Mouse (Mus musculus) gastrocnemius, postnatal 25 days (tissue): ENCODE results near the gene Gys1. TPM values are rescaled to one million over a fixed set of nuclear protein-coding genes. Genes with fewer than 3 reads are reported as not detected.
"Not testable (repeated sequence)": the region's sequence is repeated elsewhere in the genome, so short reads cannot be mapped to it uniquely, and the experiment has no call there.

Experiments used
- DNase-seq: peaks from one replicate; pipeline ENCODE4 v3.0.0; 2022
- microRNA-seq, 2 experiments: library from miRNA; unstranded; fragments of <30 nt; microRNA quantifications; one replicate each; pipeline ENCODE4 v1.2.0; 2021; ENCODE audit warnings: borderline replicate concordance in 2 of 2
- total RNA-seq, 2 experiments: library from RNA; stranded (reverse); gene quantifications; 1 replicate in 1 of 2; 2 replicates in 1 of 2; pipeline ENCODE4 v1.2.3; 2021

The Gys1 gene
- total RNA-seq, 2 experiments from 2014 or later: 243 to 327 TPM

DNA sequence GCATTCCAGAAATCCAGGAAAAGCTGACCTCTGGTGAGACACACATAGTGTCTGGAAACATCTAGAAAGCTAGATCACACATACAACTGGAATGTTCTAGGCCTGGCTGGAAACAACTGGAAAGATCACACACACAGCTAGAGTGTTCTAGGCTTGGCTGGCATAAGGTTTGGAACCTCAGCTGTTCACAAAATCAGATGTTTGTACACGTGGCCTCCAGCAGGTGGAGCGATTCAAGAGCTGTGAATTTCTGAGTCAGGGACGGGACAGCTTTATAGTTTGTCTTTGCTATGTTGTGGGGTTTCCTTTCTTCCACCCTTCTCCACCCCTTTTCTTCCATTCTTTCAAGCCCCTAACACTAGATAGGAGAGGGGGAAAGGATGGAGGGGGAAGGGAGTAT lies 42.4 kb downstream of the Gys1 start:
- DNase-seq: no peak

DNA sequence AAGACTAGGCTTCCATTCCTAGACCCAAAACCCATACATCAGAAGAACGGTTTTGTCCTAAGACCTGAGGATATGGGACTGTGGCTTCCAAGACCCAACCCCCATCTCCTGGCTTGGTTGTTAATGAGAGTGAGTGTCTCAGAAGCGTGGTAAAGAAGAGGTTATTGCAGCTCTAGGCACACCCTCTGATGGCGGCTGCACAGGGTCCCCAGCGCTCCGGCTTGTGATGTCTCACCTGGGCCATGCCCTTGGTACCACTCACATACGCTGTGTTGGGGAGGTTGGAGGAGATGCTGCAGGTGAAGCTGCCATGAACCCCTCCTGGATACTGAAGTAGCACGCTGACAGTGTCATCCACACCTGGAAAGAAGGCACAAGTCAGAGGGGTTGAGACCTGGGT lies 44.1 kb downstream of the Gys1 start:
- DNase-seq: no peak

DNA sequence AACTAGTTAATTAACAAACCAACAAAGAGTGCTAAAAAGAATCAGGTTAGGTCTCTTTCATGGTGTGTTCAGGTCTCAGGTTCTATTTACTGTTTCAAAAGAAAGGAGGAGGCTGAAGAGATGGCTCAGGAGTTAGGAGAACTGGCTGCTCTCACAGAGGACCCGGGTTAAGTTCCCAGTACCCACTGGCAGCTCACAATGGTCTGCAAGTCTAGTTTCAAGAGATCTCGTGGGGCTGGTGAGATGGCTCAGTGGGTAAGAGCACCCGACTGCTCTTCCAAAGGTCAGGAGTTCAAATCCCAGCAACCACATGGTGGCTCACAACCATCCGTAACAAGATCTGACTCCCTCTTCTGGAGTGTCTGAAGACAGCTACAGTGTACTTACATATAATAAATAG lies 45.7 kb downstream of the Gys1 start:
- not testable (repeated sequence) for DNase-seq

DNA sequence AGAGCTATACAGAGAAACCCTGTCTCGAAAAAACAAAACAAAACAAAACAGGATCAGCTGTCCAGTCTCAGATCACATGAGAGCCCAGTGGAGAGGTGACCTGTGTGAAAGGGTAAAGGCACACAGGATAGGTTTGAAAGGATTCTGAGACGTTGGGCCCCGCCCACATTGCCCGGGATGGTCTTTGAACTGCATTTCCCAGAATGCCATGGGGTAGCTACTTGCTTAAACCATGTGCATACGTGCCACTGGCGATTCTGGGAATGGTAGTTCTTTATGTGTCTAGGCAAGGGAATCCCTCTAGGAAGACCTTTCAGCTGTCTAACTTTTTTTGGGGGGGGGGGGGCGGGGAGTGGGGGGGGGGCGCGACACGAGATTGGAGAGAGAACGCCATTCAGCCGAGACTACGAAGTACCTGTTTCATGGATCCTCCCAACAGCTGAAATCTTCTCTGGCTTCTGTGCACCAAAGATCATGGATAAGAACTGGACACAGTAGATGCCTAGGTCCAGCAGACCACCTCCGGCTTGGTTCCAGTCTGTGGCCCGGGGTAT lies 46.8 kb downstream of the Gys1 start, which contains the start of gene Tulp2:
TSS of gene Tulp2 (plus strand) at position 504 of the 554 bp plus-strand sequence.
- DNase-seq: peak; percentile 46

DNA sequence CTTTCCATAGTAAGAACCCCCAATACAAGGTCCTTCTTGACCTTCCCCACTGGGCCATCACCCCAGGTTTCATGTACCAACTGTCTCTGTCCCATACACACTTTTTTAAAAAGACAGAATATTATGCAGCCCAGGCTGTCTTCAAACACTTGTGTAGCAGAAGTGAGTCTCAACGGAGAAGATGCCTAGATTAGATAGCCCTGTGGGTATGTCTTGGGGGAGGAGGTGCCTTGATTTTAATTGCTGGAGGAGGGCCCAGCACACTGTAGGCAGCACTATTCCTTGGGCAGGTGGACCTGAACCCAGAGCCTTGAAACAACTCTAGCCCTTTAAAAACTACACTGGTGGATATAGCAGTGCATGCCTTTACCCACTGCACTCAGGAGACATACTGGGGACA lies 47.5 kb downstream of the Gys1 start:
- no peak for DNase-seq

DNA sequence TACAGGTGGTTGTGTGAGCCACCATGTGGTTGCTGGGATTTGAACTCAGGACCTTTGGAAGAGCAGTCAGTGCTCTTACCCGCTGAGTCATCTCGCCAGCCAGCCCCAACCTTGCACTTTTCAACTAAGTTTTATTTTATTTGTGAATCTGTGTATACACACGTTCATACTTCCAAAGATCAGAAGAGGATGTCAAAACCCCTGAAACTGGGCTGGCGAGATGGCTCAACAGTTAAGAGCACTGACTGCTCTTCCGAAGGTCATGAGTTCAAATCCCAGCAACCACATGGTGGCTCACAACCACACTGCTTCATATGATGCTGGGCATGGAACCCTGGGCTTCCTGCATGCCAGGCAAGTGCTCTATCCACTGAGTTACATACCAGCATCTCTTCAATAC lies 50.3 kb downstream of the Gys1 start:
- not testable (repeated sequence) for DNase-seq

DNA sequence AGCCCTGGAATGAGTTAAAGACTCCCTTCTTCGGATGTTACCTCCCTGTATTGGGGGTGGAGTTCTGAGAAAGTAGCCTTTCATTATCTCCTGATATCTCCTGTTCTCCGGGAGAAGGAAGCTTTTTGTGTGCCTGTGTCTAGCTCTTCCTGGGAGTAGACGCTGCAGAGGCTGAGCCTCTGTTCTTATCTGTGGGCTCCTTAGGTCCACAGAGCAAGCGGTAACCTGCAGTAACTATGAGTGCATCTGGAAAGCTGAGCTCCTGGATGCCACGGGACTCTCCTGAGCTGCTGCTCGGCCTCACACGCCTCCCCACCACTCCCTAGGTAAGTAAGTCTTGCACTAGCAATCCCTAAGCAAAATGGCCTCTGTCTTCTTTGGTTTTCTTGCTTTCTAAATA lies 51.5 kb downstream of the Gys1 start:
- DNase-seq: no peak

DNA sequence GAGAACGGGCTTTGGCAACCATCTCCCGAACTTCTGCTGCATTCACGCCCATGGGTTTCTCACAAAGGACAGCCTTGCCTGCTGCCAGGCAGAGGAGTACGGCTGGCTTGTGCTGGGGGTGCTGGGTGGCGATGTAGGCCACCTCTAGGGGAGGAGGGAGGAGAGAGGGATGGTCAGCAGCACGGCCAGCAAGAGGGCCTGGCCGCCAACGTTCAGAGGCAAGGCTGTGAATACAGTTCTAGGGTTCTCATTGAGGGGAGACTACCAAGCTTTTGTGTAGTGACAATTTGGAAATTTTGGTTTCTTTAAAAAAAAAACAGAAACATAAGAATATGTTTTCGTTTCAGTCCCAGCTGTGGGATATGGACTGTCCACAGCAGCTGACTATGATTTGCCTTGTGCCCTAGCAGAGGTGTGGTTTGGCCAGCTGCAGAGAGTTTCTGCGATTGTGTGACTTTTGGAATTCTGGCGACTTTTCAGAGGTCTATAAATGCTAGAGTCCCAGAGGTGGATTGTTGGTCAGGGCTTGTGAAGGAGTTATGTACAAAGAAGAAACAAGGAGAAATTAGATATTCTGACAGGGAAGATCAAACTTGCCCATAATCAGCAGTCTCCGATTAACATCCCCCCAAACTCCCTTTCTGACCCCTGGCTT lies 52.2 kb downstream of the Gys1 start, which contains the start of gene Gm45808:
TSS of gene Gm45808 (minus strand) at position 51 of the 655 bp plus-strand sequence.
- no peak for DNase-seq

DNA sequence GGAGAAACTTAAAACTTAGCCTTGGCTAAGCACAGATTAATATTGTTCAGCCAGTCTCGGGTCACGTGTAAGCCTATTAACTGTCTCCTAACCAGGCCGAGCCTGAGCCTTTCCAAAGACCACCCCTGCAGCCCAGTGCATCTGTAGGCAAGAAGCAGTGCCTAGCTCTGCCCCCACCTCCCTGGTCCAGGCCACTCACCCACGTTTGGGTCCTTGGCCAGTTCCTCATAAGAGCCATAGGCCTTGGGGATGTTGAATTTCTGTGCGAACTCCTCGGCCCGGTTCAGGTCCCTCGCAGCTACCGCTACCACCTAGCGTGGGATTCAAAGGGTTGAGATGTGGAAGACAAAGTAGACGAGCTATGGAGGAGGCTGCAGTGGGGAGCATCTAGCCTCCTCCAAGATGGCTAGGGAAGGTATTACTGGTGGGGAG lies 53.2 kb downstream of the Gys1 start:
- no peak for DNase-seq

DNA sequence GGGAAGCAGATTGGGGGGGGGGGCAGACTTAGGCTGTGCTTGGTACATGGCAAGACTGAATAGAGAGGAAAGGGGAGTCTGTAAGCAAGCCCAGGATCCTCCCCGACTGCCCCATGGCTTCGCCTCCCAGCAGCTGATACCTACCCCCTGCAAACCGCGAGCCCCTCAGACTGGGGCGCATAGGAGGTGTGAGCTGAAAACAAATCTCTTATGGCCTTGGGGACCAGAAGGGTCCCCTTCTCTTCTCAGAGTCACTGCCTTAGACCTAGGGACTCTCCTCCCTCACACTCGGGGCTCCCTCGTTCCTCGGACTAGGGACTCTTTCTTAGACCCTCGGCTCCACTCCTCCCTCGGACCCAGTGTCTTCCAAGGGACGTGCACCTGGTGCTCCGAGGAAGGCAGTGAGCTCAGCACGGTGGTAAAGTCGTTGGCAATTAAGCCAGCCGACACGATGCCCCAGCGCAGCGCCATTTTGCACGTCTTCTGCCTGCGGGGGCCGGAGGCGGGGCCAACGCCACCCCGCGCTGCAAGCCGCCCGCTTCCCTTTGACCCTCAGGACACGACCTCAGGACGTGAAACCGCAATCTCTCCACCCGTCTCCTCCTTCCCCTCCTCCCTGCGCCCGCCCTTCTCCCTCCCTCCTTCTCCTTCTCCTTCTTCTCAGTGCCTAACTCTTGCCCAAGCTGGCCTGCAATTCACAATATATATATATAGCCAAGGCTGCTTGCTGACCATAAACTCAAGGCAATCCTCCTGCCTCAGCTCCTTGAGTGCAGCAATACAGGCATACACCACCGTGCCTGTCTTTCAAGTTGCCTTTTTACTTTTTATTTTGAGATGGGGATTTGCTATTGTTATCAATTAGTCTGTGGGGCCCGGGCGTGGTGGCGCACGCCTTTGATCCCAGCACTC lies 53.9 kb downstream of the Gys1 start, which contains the start of gene Dhdh:
TSS of gene Dhdh (minus strand) at position 513 of the 912 bp plus-strand sequence.
- DNase-seq: peak; percentile 77

DNA sequence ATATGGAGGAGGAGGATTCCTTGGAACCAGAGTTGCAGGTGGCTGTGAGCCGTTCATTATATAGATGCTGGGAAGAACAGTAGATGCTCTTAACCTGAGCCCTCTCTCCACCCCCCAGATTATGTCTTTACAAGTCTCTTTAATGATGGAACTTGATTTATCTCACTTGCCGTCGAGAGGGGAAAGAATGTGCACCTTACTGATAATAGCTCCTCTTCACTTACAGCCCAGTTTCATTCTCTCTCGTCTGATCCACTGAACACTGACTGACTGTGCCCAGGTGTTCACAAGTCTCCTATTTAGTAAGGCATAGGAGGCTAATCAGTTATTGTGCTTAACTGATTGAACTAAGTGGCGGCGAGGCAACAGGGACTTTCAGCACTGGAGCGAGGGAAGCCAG lies 54.9 kb downstream of the Gys1 start:
- no peak for DNase-seq

DNA sequence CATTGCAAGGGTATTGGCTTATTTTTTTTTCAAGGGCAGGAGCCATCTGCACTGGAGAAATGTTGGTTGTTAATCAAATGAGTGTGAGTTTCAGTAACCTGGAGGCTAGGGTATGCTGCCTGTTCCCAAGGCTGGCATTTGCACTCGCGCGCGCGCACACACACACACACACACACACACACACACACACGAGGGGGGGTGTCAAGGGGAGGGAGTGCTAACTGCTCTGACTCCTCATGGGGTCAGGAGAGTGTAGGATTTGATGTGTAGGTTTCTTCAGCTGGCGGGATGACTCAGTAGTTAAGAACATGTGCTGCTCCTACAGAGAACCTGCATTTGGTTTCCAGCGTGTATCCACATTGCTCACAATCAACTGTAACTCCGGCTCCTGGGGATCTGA lies 56.2 kb downstream of the Gys1 start:
- DNase-seq: no peak

DNA sequence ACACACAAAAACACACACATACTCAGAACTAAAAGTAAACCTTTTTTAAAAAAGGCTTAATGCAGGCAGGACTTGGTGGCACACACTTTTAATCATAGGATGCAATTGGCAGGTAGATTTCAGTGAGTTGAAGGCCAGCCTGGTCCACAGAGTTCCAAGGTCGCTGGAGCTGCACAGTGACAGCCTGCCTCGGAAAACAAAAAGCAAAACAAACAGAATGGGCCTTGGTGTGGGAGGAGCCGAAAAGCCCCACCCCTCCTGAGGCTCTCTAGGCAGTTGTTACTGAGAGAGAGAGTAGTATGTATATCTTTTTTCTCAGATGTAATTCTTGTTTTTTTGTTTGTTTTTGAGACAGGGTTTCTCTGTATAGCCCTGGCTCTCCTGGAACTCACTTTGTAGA lies 56.6 kb downstream of the Gys1 start:
- DNase-seq: no peak

DNA sequence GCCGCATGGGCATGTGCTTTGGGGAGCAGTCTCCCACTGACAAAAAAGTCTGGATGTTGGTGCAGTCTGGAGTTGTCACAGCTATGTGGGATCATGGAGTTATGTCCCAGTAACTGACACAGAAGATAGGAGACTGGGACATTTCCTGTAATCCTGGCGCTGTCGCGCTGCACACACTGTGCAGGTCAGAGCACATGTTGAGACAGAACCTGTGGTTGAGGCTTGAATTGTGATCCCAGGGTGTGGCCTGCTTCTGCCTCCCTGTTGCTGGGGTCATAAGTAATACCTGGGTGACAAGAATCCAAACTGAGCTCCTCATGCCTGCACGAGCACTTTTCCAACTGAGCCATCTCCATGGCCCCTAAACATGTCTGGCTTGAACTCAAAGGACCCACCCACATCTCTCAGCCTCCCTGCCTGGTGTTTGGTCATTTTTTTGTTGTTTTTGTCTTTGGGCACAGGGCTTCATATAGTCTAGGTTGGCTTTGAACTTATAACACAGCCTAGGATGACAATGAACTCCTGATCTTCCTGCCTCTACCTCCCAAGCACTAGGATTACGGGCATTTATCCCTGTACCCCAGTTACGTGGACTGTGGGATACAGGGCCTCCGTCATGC lies 57.7 kb downstream of the Gys1 start:
- DNase-seq: no peak

DNA sequence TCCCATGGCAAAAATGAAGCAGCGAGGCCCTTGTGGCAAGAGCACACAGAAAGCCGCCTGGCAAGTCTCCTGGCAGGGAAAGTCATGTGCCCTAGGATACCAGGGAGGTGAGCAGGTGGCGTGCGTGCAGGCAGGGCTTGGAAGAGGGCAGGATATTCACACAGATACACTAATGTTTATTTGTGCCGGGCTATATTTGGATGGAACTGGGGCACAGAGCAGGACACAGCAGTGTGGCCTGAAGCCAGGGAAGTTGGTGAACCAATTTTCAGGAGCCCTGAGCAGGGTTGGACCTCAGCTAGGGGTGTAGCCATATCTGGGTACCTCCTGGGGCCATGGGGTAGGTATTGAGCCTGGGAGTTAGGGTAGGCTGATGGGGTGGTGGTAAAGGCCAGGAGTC lies 58.3 kb downstream of the Gys1 start:
- DNase-seq: peak; percentile 61

DNA sequence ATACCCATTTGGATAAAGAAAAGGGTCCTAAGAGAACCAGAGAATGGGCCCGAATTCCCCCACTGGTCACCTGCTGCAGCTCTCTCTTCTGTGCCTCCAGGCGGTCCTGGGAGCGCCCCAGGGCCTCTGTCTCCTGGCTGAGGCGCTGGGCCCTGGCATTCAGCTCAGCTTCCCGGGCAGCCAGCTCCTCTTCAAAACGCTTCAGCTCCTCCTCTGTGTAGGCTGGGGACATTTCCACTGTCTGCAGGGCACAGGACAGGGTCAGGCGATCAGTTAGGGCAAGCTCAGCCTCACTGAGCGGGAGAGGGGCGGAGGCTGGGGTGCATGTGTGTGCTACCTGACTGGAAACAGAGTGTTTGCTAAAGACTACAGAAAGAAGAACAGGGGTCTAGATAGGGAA lies 59.9 kb downstream of the Gys1 start:
- DNase-seq: no peak

DNA sequence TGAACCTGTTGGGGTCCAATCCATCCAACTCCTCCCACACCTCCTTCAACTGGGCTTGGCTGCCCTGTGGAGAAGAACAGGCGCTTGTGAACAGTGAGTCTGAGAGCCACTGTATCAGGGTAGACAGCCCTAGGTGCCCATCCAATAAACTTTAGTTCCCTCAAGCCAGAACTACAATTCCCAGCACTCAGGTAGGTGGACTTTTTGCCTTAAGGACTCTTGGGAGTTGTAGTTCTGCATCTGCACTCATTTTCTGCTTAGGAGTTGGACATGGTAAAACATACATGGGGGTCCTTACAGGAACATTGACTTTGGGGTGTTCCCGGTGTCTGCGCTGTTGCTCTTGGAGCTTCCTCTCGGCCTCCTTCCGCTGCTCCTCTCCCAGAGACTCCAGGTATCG lies 63.8 kb downstream of the Gys1 start:
- DNase-seq: no peak

Small RNA genes within 50 kb of the gene (microRNA-seq; reads per million reads assigned to microRNA genes)
- gene Gm22133: 0 to 0.26 reads per million in 2 experiments

Other genes with a start within 250 kb of the Gys1 start
- under 1 TPM; 0.19 to 0.23 TPM for gene Ccdc155, start 230.0 kb upstream of the Gys1 start, total RNA-seq
- not detected for gene Dkkl1, start 222.7 kb upstream of the Gys1 start, total RNA-seq
- 1 to 10 TPM; 2.5 to 2.8 TPM for gene Tead2, start 219.1 kb upstream of the Gys1 start, total RNA-seq
- gene Cd37, start 195.7 kb upstream of the Gys1 start, total RNA-seq: 1 to 10 TPM; 1.3 to 2.0 TPM
- not detected for gene Slc6a16, start 193.8 kb upstream of the Gys1 start, total RNA-seq
- not detected for gene Slc6a21, start 157.3 kb upstream of the Gys1 start, total RNA-seq
- 10 to 100 TPM; 17.0 to 18.3 TPM for gene Trpm4, start 101.1 kb upstream of the Gys1 start, total RNA-seq
- gene Hrc, start 99.6 kb upstream of the Gys1 start, total RNA-seq: 100 to 1,000 TPM; 812 to 910 TPM
- gene Ppfia3, start 67.8 kb upstream of the Gys1 start, total RNA-seq: under 1 TPM; 0.18 to 0.38 TPM
- under 1 TPM in 1 of 2 experiments, not detected in 1; 0.67 TPM for gene Lin7b, start 64.3 kb upstream of the Gys1 start, total RNA-seq
- 10 to 100 TPM; 76.1 to 78.0 TPM for gene Snrnp70, start 39.1 kb upstream of the Gys1 start, total RNA-seq
- gene Kcna7, start 29.2 kb upstream of the Gys1 start, total RNA-seq: 100 to 1,000 TPM in 1 of 2 experiments, 10 to 100 TPM in 1; 73.7 to 107 TPM
- 1 to 10 TPM; 3.9 to 6.6 TPM for gene Ntf5, start 21.1 kb upstream of the Gys1 start, total RNA-seq
- gene Lhb, start 14.0 kb upstream of the Gys1 start, total RNA-seq: 1 to 10 TPM in 1 of 2 experiments, not detected in 1; 1.6 TPM
- gene Ruvbl2, start 3.3 kb downstream of the Gys1 start, total RNA-seq: 10 to 100 TPM; 23.3 to 23.8 TPM
- gene Ftl1, start 25.0 kb downstream of the Gys1 start, total RNA-seq: 100 to 1,000 TPM; 125 to 149 TPM
- gene Bax, start 32.1 kb downstream of the Gys1 start, total RNA-seq: 10 to 100 TPM; 15.6 to 16.9 TPM
- gene Tulp2, start 47.0 kb downstream of the Gys1 start, total RNA-seq: not detected
- gene Gm45808, start 52.0 kb downstream of the Gys1 start, total RNA-seq: 1 to 10 TPM; 4.3 to 10.0 TPM
- 10 to 100 TPM; 12.3 to 12.6 TPM for gene Dhdh, start 54.0 kb downstream of the Gys1 start, total RNA-seq
- 10 to 100 TPM; 60.8 to 73.2 TPM for gene Nucb1, start 75.6 kb downstream of the Gys1 start, total RNA-seq
- gene Ppp1r15a, start 91.4 kb downstream of the Gys1 start, total RNA-seq: 10 to 100 TPM; 13.8 to 19.2 TPM
- gene Plekha4, start 91.5 kb downstream of the Gys1 start, total RNA-seq: 1 to 10 TPM; 7.5 to 8.5 TPM
- gene Hsd17b14, start 120.0 kb downstream of the Gys1 start, total RNA-seq: 1 to 10 TPM in 1 of 2 experiments, under 1 TPM in 1; 0.99 to 1.2 TPM
- 10 to 100 TPM; 56.3 to 63.9 TPM for gene Bcat2, start 135.3 kb downstream of the Gys1 start, total RNA-seq
- not detected for gene Fgf21, start 180.6 kb downstream of the Gys1 start, total RNA-seq
- not detected for gene Fut1, start 182.4 kb downstream of the Gys1 start, total RNA-seq
- not detected for gene Izumo1, start 187.0 kb downstream of the Gys1 start, total RNA-seq
- 1 to 10 TPM; 6.1 to 8.5 TPM for gene Rasip1, start 192.6 kb downstream of the Gys1 start, total RNA-seq
- 10 to 100 TPM; 39.0 to 46.1 TPM for gene Mamstr, start 205.1 kb downstream of the Gys1 start, total RNA-seq
- gene Fut2, start 231.6 kb downstream of the Gys1 start, total RNA-seq: under 1 TPM; 0.19 to 0.61 TPM
- gene Ntn5, start 249.2 kb downstream of the Gys1 start, total RNA-seq: under 1 TPM; 0.38 to 0.75 TPM